Mouse (Mus musculus) ES-Bruce4 (cell line): ENCODE data around the gene Ebi3.

Experiments
- CTCF ChIP-seq: IDR thresholded peaks from one replicate; pipeline ENCODE4 v1.8.1; 2011; ENCODE audit warnings: low read depth, low read length
- EP300 ChIP-seq: IDR thresholded peaks from 2 replicates; pipeline ENCODE4 v1.6.1; 2011; ENCODE audit warnings: low read depth, low read length; ENCODE audit not compliant: insufficient read depth
- POLR2A ChIP-seq: IDR thresholded peaks from one replicate; pipeline ENCODE4 v1.8.1; 2011; ENCODE audit warnings: low read length; ENCODE audit not compliant: insufficient read depth

DNA sequence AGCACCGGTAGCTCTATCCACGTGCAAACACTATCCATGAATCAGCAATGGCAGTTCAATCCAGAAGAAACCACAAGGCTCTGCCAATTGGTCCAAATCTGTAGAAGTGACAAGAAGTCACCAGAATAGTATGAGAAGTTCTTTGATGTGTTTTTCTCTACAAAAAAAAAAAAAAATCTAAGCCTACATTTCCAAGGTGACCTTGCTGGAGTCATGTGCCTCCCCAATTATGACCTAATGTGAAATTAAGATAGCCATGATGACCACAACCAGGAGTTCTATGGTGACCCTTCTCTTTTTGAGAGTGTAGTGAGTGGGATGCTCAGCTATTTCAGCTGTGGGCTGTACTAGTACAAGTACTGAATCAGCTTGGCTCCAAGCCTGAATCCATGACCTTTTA is 3.0 kb upstream of the Ebi3 start, which contains the start of gene Zfp119b:
- TF ChIP-seq CTCF (no peak), POLR2A (no peak), EP300 (no peak)
